In the genomic region with DNA sequence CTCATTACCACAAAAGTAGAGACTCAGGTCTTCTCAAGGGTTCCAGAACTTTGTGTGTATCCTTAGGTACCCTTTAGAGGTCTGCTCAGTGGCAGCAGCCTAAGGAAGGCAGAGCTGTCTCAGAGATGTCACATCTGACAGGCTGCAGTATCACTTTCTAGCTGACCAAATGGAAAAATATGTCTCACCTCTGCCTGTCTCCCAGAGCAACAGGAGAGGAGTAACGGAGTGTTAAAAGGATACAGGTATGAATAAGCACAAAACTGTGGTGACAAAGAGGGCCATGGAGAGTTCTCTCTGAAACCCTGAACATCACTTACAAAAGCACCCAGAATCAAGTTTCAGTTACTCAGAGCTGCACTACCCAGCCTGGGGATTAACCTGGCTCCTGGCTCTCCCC, we compare ENCODE assay signal across 37 mouse cellular contexts. TPM values are rescaled to one million over a fixed set of nuclear protein-coding genes. Genes with fewer than 3 reads are reported as not detected.
"Had no signal": no experiment of that assay in that cellular context is flagged by ENCODE, and none has a peak within 500 bp of the region (broad histone marks: within the 10 kb centered on the region; RNA-seq: fewer than 3 reads in every experiment).

No protein-coding gene starts in this region.

- H3K36me3 ChIP-seq: limb, embryonic 10.5 days; limb, embryonic 12.5 days; limb, embryonic 13.5 days; limb, embryonic 15.5 days; liver, embryonic 12.5 days; liver, embryonic 13.5 days; liver, embryonic 15.5 days; lung, embryonic 15.5 days; midbrain, embryonic 10.5 days; midbrain, embryonic 12.5 days; midbrain, embryonic 13.5 days; neural tube, embryonic 12.5 days had no signal

- ATAC-seq: liver, embryonic 12.5 days; liver, postnatal 0 days; lung, postnatal 0 days; midbrain, embryonic 13.5 days; midbrain, embryonic 16.5 days had no signal

- H3K27me3 ChIP-seq: limb, embryonic 13.5 days; limb, embryonic 15.5 days; liver, embryonic 12.5 days; liver, embryonic 13.5 days; liver, embryonic 15.5 days; lung, embryonic 15.5 days; megakaryocyte, embryonic 14.5 days had no signal

- H3K4me2 ChIP-seq: limb, embryonic 12.5 days; limb, embryonic 13.5 days; limb, embryonic 15.5 days; liver, embryonic 11.5 days; liver, embryonic 12.5 days; liver, embryonic 13.5 days; liver, embryonic 15.5 days; lung, embryonic 14.5 days; lung, embryonic 15.5 days; midbrain, embryonic 12.5 days; midbrain, embryonic 13.5 days; neural tube, embryonic 12.5 days had no signal

- H3K4me3 ChIP-seq: limb, embryonic 10.5 days; limb, embryonic 12.5 days; limb, embryonic 13.5 days; limb, embryonic 15.5 days; liver, embryonic 12.5 days; liver, embryonic 13.5 days; liver, embryonic 15.5 days; lung, embryonic 15.5 days; megakaryocyte, embryonic 14.5 days; midbrain, embryonic 10.5 days; midbrain, embryonic 12.5 days; midbrain, embryonic 13.5 days; myocyte; neural tube, embryonic 12.5 days had no signal

- H3K27ac ChIP-seq: limb, embryonic 10.5 days; limb, embryonic 12.5 days; limb, embryonic 13.5 days; limb, embryonic 15.5 days; liver, embryonic 12.5 days; liver, embryonic 13.5 days; liver, embryonic 14.5 days; liver, embryonic 15.5 days; lung, embryonic 15.5 days; macrophage; midbrain, embryonic 10.5 days; midbrain, embryonic 12.5 days; midbrain, embryonic 13.5 days; neural tube, embryonic 12.5 days had no signal

- H3K4me1 ChIP-seq: limb, embryonic 10.5 days; limb, embryonic 12.5 days; limb, embryonic 13.5 days; limb, embryonic 15.5 days; liver, embryonic 15.5 days; lung, embryonic 15.5 days had no signal

- H3K9me3 ChIP-seq: limb, embryonic 10.5 days; limb, embryonic 12.5 days; limb, embryonic 13.5 days; limb, embryonic 15.5 days; liver, embryonic 12.5 days; liver, embryonic 13.5 days; liver, embryonic 15.5 days; lung, embryonic 15.5 days; megakaryocyte, embryonic 14.5 days; midbrain, embryonic 10.5 days; midbrain, embryonic 12.5 days; midbrain, embryonic 13.5 days; neural tube, embryonic 12.5 days had no signal

- H3K9ac ChIP-seq: limb, embryonic 12.5 days; limb, embryonic 13.5 days; limb, embryonic 15.5 days; liver, embryonic 12.5 days; liver, embryonic 13.5 days; liver, embryonic 14.5 days; liver, embryonic 15.5 days; liver, postnatal 0 days; lung, embryonic 14.5 days; lung, embryonic 15.5 days; midbrain, embryonic 12.5 days; midbrain, embryonic 13.5 days; neural tube, embryonic 12.5 days had no signal

- DNase-seq: left cerebral cortex, postnatal 4 days; liver; liver, embryonic 13.5 days; liver, postnatal 0 days; lung, adult 18-20 months; lung, adult 2 months; lung, embryonic 14.5 days; lung, postnatal 10 days; lung, postnatal 14 days; lung, postnatal 36 days; lung, postnatal 4 days; midbrain, embryonic 14.5 days had no signal

RNA-seq across cellular contexts. Expression of a gene that starts 32.7 kb away (rescaled TPM):
- total RNA-seq: liver, adult 2 months; megakaryocyte progenitor cell, adult 5-6 weeks; megakaryocyte, adult 5-6 weeks; megakaryocyte-erythroid progenitor cell, adult 5-6 weeks; monocyte, adult 5-6 weeks had no signal
- polyA plus RNA-seq: limb, embryonic 10.5 days; limb, embryonic 12.5 days; limb, embryonic 13.5 days; liver, embryonic 11.5 days; liver, embryonic 12.5 days; liver, embryonic 13.5 days; liver, embryonic 15.5 days; liver, embryonic 16.5 days; liver, postnatal 0 days; lung, embryonic 16.5 days; macrophage; myocyte had no signal
